Mouse (Mus musculus) layer of hippocampus, postnatal 36 days (tissue): ENCODE measurements around the gene Sept14. TPM values are rescaled to one million over a fixed set of nuclear protein-coding genes. Genes with fewer than 3 reads are reported as not detected.

Experiments used
- DNase-seq, 2 experiments: peaks; one replicate each; pipeline ENCODE4 v3.0.0; 2022
- total RNA-seq, 2 experiments: library from RNA; stranded (reverse); gene quantifications; 2 replicates each; pipeline ENCODE4 v1.2.3; 2021

Sept14 gene
- total RNA-seq, 2 experiments from 2014 or later = not detected

GRCm38 (mm10) chr5:129667851-129668250 lies 40.5 kb downstream of the Sept14 start:
- no peak for DNase-seq

GRCm38 (mm10) chr5:129666271-129666909 lies 41.9 kb downstream of the Sept14 start:
- no peak for DNase-seq

GRCm38 (mm10) chr5:129664090-129664489 lies 44.2 kb downstream of the Sept14 start:
- DNase-seq = no peak

GRCm38 (mm10) chr5:129657931-129658330 lies 50.4 kb downstream of the Sept14 start:
- DNase-seq = no peak

DNA sequence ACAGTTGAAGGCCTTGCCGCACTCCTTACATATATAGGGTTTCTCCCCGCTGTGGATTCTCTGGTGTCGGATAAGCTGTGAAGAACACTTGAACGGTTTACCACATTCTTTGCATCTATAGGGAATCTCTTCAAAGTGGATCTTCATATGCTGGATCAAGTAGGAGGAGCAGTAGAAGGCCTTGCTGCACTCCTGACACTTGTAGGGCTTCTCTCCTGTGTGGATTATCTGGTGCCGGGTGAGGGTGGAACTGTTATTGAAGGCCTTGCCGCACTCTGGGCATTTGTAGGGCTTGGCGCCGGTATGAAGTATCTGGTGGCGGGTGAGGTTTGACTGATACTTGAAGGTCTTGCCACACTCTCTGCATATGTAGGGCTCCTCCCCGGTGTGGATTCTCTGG lies 51.3 kb downstream of the Sept14 start:
- no peak for DNase-seq

DNA sequence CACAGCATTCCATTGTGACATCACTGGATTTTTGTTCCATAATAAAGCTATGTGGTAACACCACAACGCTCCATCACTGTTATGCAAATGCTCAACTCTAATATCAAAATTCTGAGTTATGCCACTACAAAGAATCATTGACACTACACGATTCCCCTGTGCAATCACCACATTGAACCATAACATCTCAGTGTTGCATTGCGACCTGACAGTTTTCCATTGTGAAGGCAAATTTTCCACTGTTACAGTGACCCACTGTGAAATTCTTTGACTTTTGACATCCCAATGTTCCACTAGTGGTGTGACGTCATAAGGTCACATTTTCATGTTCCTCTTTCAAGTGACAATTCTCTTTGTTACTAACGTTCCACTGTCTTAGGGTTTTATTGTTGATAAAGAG lies 57.5 kb downstream of the Sept14 start:
- DNase-seq = no peak

Other genes with a start within 250 kb of the Sept14 start
- gene Sfswap, start 207.3 kb downstream of the Sept14 start, total RNA-seq = 100 to 1,000 TPM; 121 to 142 TPM
- gene Mmp17, start 124.3 kb downstream of the Sept14 start, total RNA-seq = 100 to 1,000 TPM; 128 to 136 TPM
- gene Zfp11, start 38.4 kb downstream of the Sept14 start, total RNA-seq = 1 to 10 TPM; 7.4 to 7.7 TPM
- gene Mrps17, start 7.0 kb upstream of the Sept14 start, total RNA-seq = 10 to 100 TPM; 75.0 to 87.6 TPM
- gene Nipsnap2, start 16.6 kb upstream of the Sept14 start, total RNA-seq = 10 to 100 TPM; 75.4 to 76.4 TPM
- 10 to 100 TPM; 27.5 to 28.9 TPM for gene Psph, start 78.9 kb upstream of the Sept14 start, total RNA-seq
- 10 to 100 TPM; 20.4 to 21.5 TPM for gene Sumf2, start 138.5 kb upstream of the Sept14 start, total RNA-seq
- 100 to 1,000 TPM; 437 to 493 TPM for gene Chchd2, start 179.0 kb upstream of the Sept14 start, total RNA-seq
- 1 to 10 TPM; 4.5 to 4.9 TPM for gene Zbed5, start 187.2 kb upstream of the Sept14 start, total RNA-seq
- gene Phkg1, start 190.0 kb upstream of the Sept14 start, total RNA-seq = 10 to 100 TPM; 23.0 to 23.1 TPM
- gene Nupr1l, start 200.0 kb upstream of the Sept14 start, total RNA-seq = 1 to 10 TPM; 1.9 to 3.8 TPM
- gene Vkorc1l1, start 233.5 kb upstream of the Sept14 start, total RNA-seq = 10 to 100 TPM; 42.0 to 44.4 TPM